Mouse (Mus musculus) ovary, postnatal 36 days (tissue): ENCODE results near the gene Yju2.

ENCODE experiments used
- DNase-seq: peaks from one replicate; pipeline ENCODE4 v3.0.0; 2022; ENCODE audit warnings: low spot score, mixed read lengths

Yju2 gene

GRCm38 (mm10) chr17:55960791-55961190 is 1.9 kb downstream of the Yju2 start:
- no peak for DNase-seq

- no peak for DNase-seq
Observed at GRCm38 (mm10) chr17:55961631-55962030, 2.7 kb downstream of the Yju2 start.

GRCm38 (mm10) chr17:55963171-55963570 is 4.3 kb downstream of the Yju2 start:
- DNase-seq: no peak

- no peak for DNase-seq
Observed at GRCm38 (mm10) chr17:55964496-55964895, 5.6 kb downstream of the Yju2 start.

- DNase-seq: no peak
Observed at GRCm38 (mm10) chr17:55964996-55965395, 6.1 kb downstream of the Yju2 start.

- DNase-seq: no peak
Observed at GRCm38 (mm10) chr17:55967186-55967585, 8.3 kb downstream of the Yju2 start.

- no peak for DNase-seq
Observed at GRCm38 (mm10) chr17:55968210-55968609, 9.3 kb downstream of the Yju2 start.

- DNase-seq: no peak
Observed at GRCm38 (mm10) chr17:55969560-55969959, 10.7 kb downstream of the Yju2 start.

GRCm38 (mm10) chr17:55969966-55970891 is 11.3 kb downstream of the Yju2 start, which contains the start of gene Shd:
TSS of gene Shd (plus strand) at chr17:55970467.
- DNase-seq: no peak

- DNase-seq: no peak
Observed at GRCm38 (mm10) chr17:55971453-55971852, 12.6 kb downstream of the Yju2 start.

- peak; percentile 79 for DNase-seq
Observed at GRCm38 (mm10) chr17:55976255-55976862, 17.5 kb downstream of the Yju2 start.

- DNase-seq: no peak
Observed at GRCm38 (mm10) chr17:55977301-55977700, 18.4 kb downstream of the Yju2 start.

- DNase-seq: peak; percentile 43
Observed at GRCm38 (mm10) chr17:55986030-55986961, 27.4 kb downstream of the Yju2 start, which contains the start of gene Fsd1. TSS of gene Fsd1 (plus strand) at chr17:55986509.

- no peak for DNase-seq
Observed at GRCm38 (mm10) chr17:55990278-55990898, 31.5 kb downstream of the Yju2 start.

GRCm38 (mm10) chr17:55996007-55996406 is 37.1 kb downstream of the Yju2 start:
- peak; percentile 59 for DNase-seq

- DNase-seq: no peak
Observed at GRCm38 (mm10) chr17:55999794-56000499, 41.0 kb downstream of the Yju2 start.

- DNase-seq: no peak
Observed at GRCm38 (mm10) chr17:56003000-56003399, 44.1 kb downstream of the Yju2 start.

- DNase-seq: peak; percentile 34
Observed at GRCm38 (mm10) chr17:56005415-56006061, 46.6 kb downstream of the Yju2 start, which contains the start of the genes Stap2 and Mpnd. TSS of gene Stap2 (minus strand) at chr17:56005584. TSS of gene Mpnd (plus strand) at chr17:56005711.

- DNase-seq: no peak
Observed at GRCm38 (mm10) chr17:56006956-56007355, 48.1 kb downstream of the Yju2 start.
